Mouse (Mus musculus): ENCODE results near the gene Vmn1r24. TPM values are rescaled to one million over a fixed set of nuclear protein-coding genes. Genes with fewer than 3 reads are reported as not detected.

Gene Vmn1r24
- not detected for total RNA-seq (2023)

GRCm38 (mm10) chr6:57961403-57961802, at the start of gene Vmn1r24:
Gene Vmn1r24, minus strand, starts transcription at chr6:57961503.

GRCm38 (mm10) chr6:57980710-57981109, 19.4 kb upstream of the Vmn1r24 start, which contains the start of gene Vmn1r25:
Gene Vmn1r25, minus strand, starts transcription at chr6:57980810.

GRCm38 (mm10) chr6:57926738-57927137, 34.6 kb downstream of the Vmn1r24 start, which contains the start of gene Vmn1r23:
Gene Vmn1r23, minus strand, starts transcription at chr6:57926838.

GRCm38 (mm10) chr6:57907928-57908327, 53.4 kb downstream of the Vmn1r24 start, which contains the start of gene Vmn1r22:
Gene Vmn1r22, minus strand, starts transcription at chr6:57908028.

Other genes with a start within 250 kb of the Vmn1r24 start
- gene Vopp1, start 136.3 kb downstream of the Vmn1r24 start, total RNA-seq (2023): 10 to 100 TPM; 14.1 to 15.4 TPM
- gene Vmn1r21, start 111.2 kb downstream of the Vmn1r24 start, total RNA-seq (2023): not detected
- not detected for gene Vmn1r22, start 53.5 kb downstream of the Vmn1r24 start, total RNA-seq (2023)
- not detected for gene Vmn1r23, start 34.7 kb downstream of the Vmn1r24 start, total RNA-seq (2023)
- not detected for gene Vmn1r25, start 19.3 kb upstream of the Vmn1r24 start, total RNA-seq (2023)
- not detected for gene Vmn1r26, start 53.7 kb upstream of the Vmn1r24 start, total RNA-seq (2023)